Comparison of ENCODE assay signal across 14 mouse cellular contexts in genomic region chr2:31637311-31637710, GRCm38 (mm10). TPM values are rescaled to one million over a fixed set of nuclear protein-coding genes. Genes with fewer than 3 reads are reported as not detected.
DNase-seq lines count a peak whose midpoint lies in the region; ATAC-seq lines count a peak whose summit lies in the region.
"Had no signal": no experiment of that assay in that cellular context is flagged by ENCODE, and none has a peak within 500 bp of the region (broad histone marks: within the 10 kb centered on the region; RNA-seq: fewer than 3 reads in every experiment).

No protein-coding gene starts in this region.

- H3K9ac ChIP-seq in heart, embryonic 13.5 days, result no peak overlapping the region
- peak overlapping the region; percentile 52 for H3K9ac ChIP-seq in forebrain, embryonic 13.5 days
- H3K9ac ChIP-seq in limb, embryonic 11.5 days (ENCODE audit: low read length), result no peak overlapping the region
- H3K9ac ChIP-seq in neural tube, embryonic 13.5 days, result peak overlapping the region; percentile 66
- H3K9ac ChIP-seq: liver, embryonic 14.5 days had no signal

- H3K36me3 ChIP-seq in heart, embryonic 13.5 days, result no peaks in the 10 kb centered on the region
- H3K36me3 ChIP-seq in forebrain, embryonic 13.5 days (ENCODE audit: poor library complexity, severe bottlenecking), result no peaks in the 10 kb centered on the region
- no peaks in the 10 kb centered on the region for H3K36me3 ChIP-seq in limb, embryonic 11.5 days (ENCODE audit: control insufficient read depth, insufficient read depth, low read length)
- H3K36me3 ChIP-seq in neural tube, embryonic 13.5 days, result no peaks in the 10 kb centered on the region

- WGBS in heart, embryonic 13.5 days, result 2% methylated on average over 12 of the region's 12 CpGs
- WGBS in forebrain, embryonic 13.5 days, result under 1% methylated on average over 12 of the region's 12 CpGs
- 1% methylated on average over 12 of the region's 12 CpGs for WGBS in limb, embryonic 11.5 days
- WGBS in neural tube, embryonic 13.5 days, result 2% methylated on average over 12 of the region's 12 CpGs

- H3K4me3 ChIP-seq in heart, embryonic 13.5 days, result peak overlapping the region; percentile 35
- peak overlapping the region; percentile 36 for H3K4me3 ChIP-seq in forebrain, embryonic 13.5 days
- H3K4me3 ChIP-seq in limb, embryonic 11.5 days (ENCODE audit: low read depth, low read length), result no peak overlapping the region
- peak overlapping the region; percentile 42 for H3K4me3 ChIP-seq in neural tube, embryonic 13.5 days
- H3K4me3 ChIP-seq: layer of hippocampus, adult 2 months had no signal

- H3K27ac ChIP-seq in heart, embryonic 13.5 days (replicated peaks), result no peak overlapping the region
- H3K27ac ChIP-seq in forebrain, embryonic 13.5 days, result peak overlapping the region; percentile 35
- H3K27ac ChIP-seq in limb, embryonic 11.5 days (replicated peaks; ENCODE audit: low read depth, low read length), result no peak overlapping the region
- peak overlapping the region; percentile 83 for H3K27ac ChIP-seq in neural tube, embryonic 13.5 days (replicated peaks)
- H3K27ac ChIP-seq: layer of hippocampus, adult 2 months; liver, embryonic 14.5 days had no signal

- H3K27me3 ChIP-seq in heart, embryonic 13.5 days (replicated peaks), result peaks cover 100% of the 10 kb centered on the region
- peaks cover 100% of the 10 kb centered on the region for H3K27me3 ChIP-seq in forebrain, embryonic 13.5 days
- H3K27me3 ChIP-seq in limb, embryonic 11.5 days (ENCODE audit: control insufficient read depth, insufficient read depth, low read length), result peaks cover 98% of the 10 kb centered on the region
- peaks cover 99% of the 10 kb centered on the region for H3K27me3 ChIP-seq in neural tube, embryonic 13.5 days

- peaks cover 38% of the 10 kb centered on the region for H3K4me1 ChIP-seq in heart, embryonic 13.5 days
- H3K4me1 ChIP-seq in forebrain, embryonic 13.5 days, result peaks cover 71% of the 10 kb centered on the region
- H3K4me1 ChIP-seq in limb, embryonic 11.5 days (ENCODE audit: control insufficient read depth, insufficient read depth, low read length), result no peaks in the 10 kb centered on the region
- peaks cover 63% of the 10 kb centered on the region for H3K4me1 ChIP-seq in neural tube, embryonic 13.5 days (replicated peaks)

- no peaks in the 10 kb centered on the region for H3K9me3 ChIP-seq in heart, embryonic 13.5 days
- H3K9me3 ChIP-seq in forebrain, embryonic 13.5 days (replicated peaks), result no peaks in the 10 kb centered on the region
- no peaks in the 10 kb centered on the region; the same call in 1 of the 2 replicates for H3K9me3 ChIP-seq in limb, embryonic 11.5 days (ENCODE audit: control insufficient read depth, low read length)
- no peaks in the 10 kb centered on the region for H3K9me3 ChIP-seq in neural tube, embryonic 13.5 days

- no peak for ATAC-seq in heart, embryonic 13.5 days (ENCODE audit: extremely low read depth, insufficient number of reproducible peaks, low FRiP score, low TSS enrichment)
- no peak for ATAC-seq in forebrain, embryonic 13.5 days
- no peak for ATAC-seq in limb, embryonic 11.5 days (ENCODE audit: insufficient number of reproducible peaks, low FRiP score, low TSS enrichment, low read depth)
- ATAC-seq in neural tube, embryonic 13.5 days (ENCODE audit: low read depth), result no peak

- DNase-seq in heart, postnatal 4 days, result no peak
- DNase-seq in limb, embryonic 11.5 days (ENCODE audit: low spot score), result peak; percentile 54
- no peak for DNase-seq in T-cell, adult 2 months (ENCODE audit: low spot score)
- DNase-seq in adrenal gland, postnatal 14 days, result no peak
- no peak for DNase-seq in ovary, postnatal 10 days (ENCODE audit: low spot score)

- peak overlapping the region; percentile 30; the same call in 1 of the 2 replicates for H3K4me2 ChIP-seq in heart, embryonic 13.5 days
- peak overlapping the region; percentile 64 for H3K4me2 ChIP-seq in forebrain, embryonic 13.5 days
- H3K4me2 ChIP-seq in limb, embryonic 11.5 days (ENCODE audit: low read depth, severe bottlenecking), result no peak overlapping the region
- peak overlapping the region; percentile 53 for H3K4me2 ChIP-seq in neural tube, embryonic 13.5 days

RNA-seq across cellular contexts. Expression of gene Prdm12, which starts 2.5 kb away (rescaled TPM):
- not detected in 2 replicates for polyA plus RNA-seq in heart, embryonic 13.5 days (2015; fragmentation: Nextera tagmentation; extraction: Ambion mirVana)
- total RNA-seq in heart, postnatal 4 days (2021), result not detected
- polyA plus RNA-seq in forebrain, embryonic 13.5 days (2015; fragmentation: Nextera tagmentation; extraction: Ambion mirVana), result 1.3 and 2.1 TPM in 2 replicates
- polyA plus RNA-seq in limb, embryonic 11.5 days (2014; fragmentation: Nextera tagmentation; extraction: Ambion mirVana), result 0.07 and 0.09 TPM in 2 replicates
- 36.4 and 45.9 TPM in 2 replicates for polyA plus RNA-seq in neural tube, embryonic 13.5 days (2015; fragmentation: Nextera tagmentation; extraction: Ambion mirVana)
- not detected in 2 replicates for total RNA-seq in adrenal gland, postnatal 14 days (2021)
- total RNA-seq: common myeloid progenitor, adult 5-6 weeks; hematopoietic stem cell, adult 5-6 weeks; megakaryocyte, adult 5-6 weeks had no signal
- polyA plus RNA-seq: liver, embryonic 14.5 days; stomach, embryonic 16.5 days had no signal

RNA-seq across cellular contexts. Expression of gene Exosc2, which starts 33.2 kb away (rescaled TPM):
- polyA plus RNA-seq in heart, embryonic 13.5 days (2015; fragmentation: Nextera tagmentation; extraction: Ambion mirVana), result 41.3 and 43.9 TPM in 2 replicates
- 10 to 100 TPM; 21.6 to 22.9 TPM for total RNA-seq in heart, postnatal 4 days (2021)
- 53.2 and 59.2 TPM in 2 replicates for polyA plus RNA-seq in forebrain, embryonic 13.5 days (2015; fragmentation: Nextera tagmentation; extraction: Ambion mirVana)
- polyA plus RNA-seq in limb, embryonic 11.5 days (2014; fragmentation: Nextera tagmentation; extraction: Ambion mirVana), result 86.2 and 91.5 TPM in 2 replicates
- polyA plus RNA-seq in neural tube, embryonic 13.5 days (2015; fragmentation: Nextera tagmentation; extraction: Ambion mirVana), result 41.9 and 42.6 TPM in 2 replicates
- total RNA-seq in adrenal gland, postnatal 14 days (2021), result 22.8 and 25.3 TPM in 2 replicates

RNA-seq across cellular contexts. Expression of gene Abl1, which starts 50.9 kb away (rescaled TPM):
- polyA plus RNA-seq in heart, embryonic 13.5 days (2015; fragmentation: Nextera tagmentation; extraction: Ambion mirVana), result 25.2 and 27.9 TPM in 2 replicates
- 10 to 100 TPM; 80.1 to 90.6 TPM for total RNA-seq in heart, postnatal 4 days (2021)
- 25.8 and 30.6 TPM in 2 replicates for polyA plus RNA-seq in forebrain, embryonic 13.5 days (2015; fragmentation: Nextera tagmentation; extraction: Ambion mirVana)
- 57.7 and 60.7 TPM in 2 replicates for polyA plus RNA-seq in limb, embryonic 11.5 days (2014; fragmentation: Nextera tagmentation; extraction: Ambion mirVana)
- 19.3 and 21.6 TPM in 2 replicates for polyA plus RNA-seq in neural tube, embryonic 13.5 days (2015; fragmentation: Nextera tagmentation; extraction: Ambion mirVana)
- 57.5 and 67.3 TPM in 2 replicates for total RNA-seq in adrenal gland, postnatal 14 days (2021)

Comparison
In these comparisons a context has a peak if more than half of its experiments do, and no peak if none do; other contexts are left out.
1. H3K27ac ChIP-seq: peak in forebrain, embryonic 13.5 days (single experiment) and neural tube, embryonic 13.5 days (single experiment); none in heart, embryonic 13.5 days (single experiment) and limb, embryonic 11.5 days (single experiment).
2. H3K9ac ChIP-seq: peak in forebrain, embryonic 13.5 days (single experiment) and neural tube, embryonic 13.5 days (single experiment); none in heart, embryonic 13.5 days (single experiment) and limb, embryonic 11.5 days (single experiment).
3. RNA of gene Prdm12, which starts 2.5 kb away (polyA plus RNA-seq): 36.4 to 45.9 TPM in neural tube, embryonic 13.5 days; 1.3 to 2.1 TPM in forebrain, embryonic 13.5 days, 0.07 to 0.09 TPM in limb, embryonic 11.5 days and not detected in heart, embryonic 13.5 days; every median in the first group is over 10 times any median in the second.